Mouse (Mus musculus): ENCODE measurements at regions not wholly inside any gene's neighbourhood (a gene's known extent, or its start where the extent isn't known, plus 50 kb on each side); places are given as distances from the start of the nearest gene placed in this dataset.

DNA sequence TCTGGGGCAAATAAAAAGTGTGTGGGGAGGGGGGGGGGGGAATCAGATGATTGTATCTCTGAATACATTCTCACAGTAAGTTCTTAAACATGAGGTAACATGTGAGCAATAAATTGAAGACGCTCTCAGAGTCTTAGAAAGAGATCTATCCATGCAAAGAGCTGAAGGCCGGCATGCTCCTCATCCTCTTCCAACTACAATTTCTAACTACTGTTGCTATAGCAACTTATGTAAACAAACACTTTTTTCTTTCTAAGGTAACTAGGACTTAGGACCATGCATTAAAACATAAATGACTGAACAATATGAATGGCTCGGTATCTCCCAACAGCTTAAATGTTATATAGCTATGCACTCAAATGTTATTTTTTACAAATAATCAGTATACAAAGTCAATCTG is 161.2 kb upstream of the Tmem161b start:
- no peak for TF ChIP-seq CTCF (IDR thresholded peaks at IDR 0.05; ENCODE audit: low read depth)
- no peak for TF ChIP-seq EP300 (IDR thresholded peaks at IDR 0.05; ENCODE audit: low read depth)

Measured in heart, postnatal 0 days (tissue).